Mouse (Mus musculus): ENCODE measurements around the gene Akap7.

- TF ChIP-seq CTCF (IDR thresholded peaks at IDR 0.05; ENCODE audit: borderline replicate concordance, insufficient read depth, low read depth, low read length) (no peak), POLR2A (IDR thresholded peaks at IDR 0.05; ENCODE audit: borderline replicate concordance, insufficient read depth, low read length) (no peak)
These were observed 75.0 kb downstream of the Akap7 start for GRCm38 (mm10) chr10:25232700-25233099.
